Mouse (Mus musculus) heart, adult 2 months (tissue): ENCODE results near the gene Pla2g12b.
"Not testable (repeated sequence)": the region's sequence is repeated elsewhere in the genome, so short reads cannot be mapped to it uniquely, and the experiment has no call there.

Source experiments
- CTCF ChIP-seq: fragments of 200-600 bp; IDR thresholded peaks from 2 replicates; pipeline ENCODE4 v1.8.1; 2022; ENCODE audit warnings: antibody characterized with exemption, mild to moderate bottlenecking, moderate library complexity
- EP300 ChIP-seq: fragments of 200-500 bp; IDR thresholded peaks from 2 replicates; pipeline ENCODE4 v1.6.1; 2011; ENCODE audit warnings: low read depth, low read length, control low read depth; ENCODE audit not compliant: insufficient read depth
- POLR2A ChIP-seq: fragments of 200-500 bp; IDR thresholded peaks from 2 replicates; pipeline ENCODE4 v1.6.1; 2011; ENCODE audit warnings: mild to moderate bottlenecking, low read depth, low read length, control low read depth; ENCODE audit not compliant: insufficient read depth

DNA sequence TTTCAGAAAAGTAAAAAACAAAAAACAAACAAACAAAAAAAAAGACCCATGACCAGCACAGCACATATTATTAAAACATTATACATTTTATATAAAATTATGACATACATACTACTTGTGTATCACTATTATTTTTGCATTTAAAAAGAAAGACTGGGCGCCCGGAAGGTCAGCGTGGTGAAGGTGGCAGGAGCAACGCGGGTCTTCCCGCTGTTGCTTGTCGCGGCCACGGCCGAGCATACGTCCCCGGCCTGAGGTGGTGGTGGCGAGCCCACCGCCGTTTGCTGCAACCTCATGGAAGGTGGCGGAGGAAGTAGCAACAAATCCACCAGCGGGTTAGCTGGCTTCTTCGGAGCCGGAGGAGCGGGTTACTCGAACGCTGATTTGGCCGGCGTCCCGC is 8.0 kb upstream of the Pla2g12b start, which contains the start of gene Gm10273:
- TF ChIP-seq POLR2A, CTCF, EP300: not testable (repeated sequence)
